Mouse (Mus musculus) spleen, postnatal 14 days (tissue): Measurements from ENCODE around the gene Spib.

ENCODE experiments used
- DNase-seq, 2 experiments: peaks; one replicate each; pipeline ENCODE4 v3.0.0; 2021 to 2022; ENCODE audit warnings: low spot score in 2 of 2

Spib gene

GRCm38 (mm10) chr7:44487936-44488335, 43.9 kb downstream of the Spib start:
- no peak for DNase-seq

DNA sequence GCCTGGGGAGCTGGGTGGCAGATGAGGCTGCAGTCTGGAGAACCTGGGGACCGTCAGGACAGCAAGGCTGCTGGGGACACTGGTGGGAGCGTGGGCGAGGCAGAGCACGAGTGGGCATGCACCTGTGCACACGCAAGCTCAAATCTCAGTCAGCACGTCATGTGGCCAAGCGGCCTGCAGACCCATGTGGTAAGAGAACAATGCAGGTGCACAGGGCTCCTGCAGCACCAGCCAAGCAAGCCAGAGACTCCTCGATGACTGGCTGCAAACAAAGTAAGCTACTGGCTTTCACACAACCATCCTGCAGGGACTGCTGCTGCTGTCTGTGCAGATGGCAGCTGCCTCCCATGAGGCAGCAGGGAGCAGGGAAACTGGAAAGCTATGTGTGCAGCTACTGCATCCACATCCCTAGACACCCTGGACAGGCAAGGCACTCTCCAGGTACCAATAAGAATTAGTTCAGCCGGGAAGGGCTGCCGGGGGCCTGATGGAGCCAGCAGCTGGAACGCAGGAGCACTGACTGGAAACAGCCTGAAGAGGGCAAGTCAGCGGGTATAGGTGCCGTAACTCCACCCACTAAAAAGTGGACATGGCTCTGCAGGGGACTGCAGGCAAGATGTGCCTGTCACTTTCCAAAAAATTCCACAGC, 44.8 kb downstream of the Spib start:
- no peak for DNase-seq

- DNase-seq = no peak
Measured at GRCm38 (mm10) chr7:44485572-44486195, 46.2 kb downstream of the Spib start.

GRCm38 (mm10) chr7:44484841-44485571, 46.9 kb downstream of the Spib start:
- peak; percentile 63 to 76 for DNase-seq

DNA sequence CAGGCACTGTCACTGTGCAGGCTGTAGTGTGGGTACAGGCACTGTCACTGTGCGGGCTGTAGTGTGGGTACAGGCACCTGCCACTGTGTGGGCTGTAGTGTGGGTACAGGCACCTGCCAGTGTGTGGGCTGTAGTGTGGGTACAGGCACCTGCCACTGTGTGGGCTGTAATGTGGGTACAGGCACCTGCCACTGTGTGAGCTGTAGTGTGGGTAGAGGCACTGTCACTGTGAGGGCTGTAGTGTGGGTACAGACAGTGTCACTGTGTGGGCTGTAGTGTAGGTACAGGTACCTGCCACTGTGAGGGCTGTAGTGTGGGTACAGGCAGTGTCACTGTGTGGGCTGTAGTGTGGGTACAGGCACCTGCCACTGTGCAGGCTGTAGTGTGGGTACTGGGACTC, 47.8 kb downstream of the Spib start:
- no peak for DNase-seq

DNA sequence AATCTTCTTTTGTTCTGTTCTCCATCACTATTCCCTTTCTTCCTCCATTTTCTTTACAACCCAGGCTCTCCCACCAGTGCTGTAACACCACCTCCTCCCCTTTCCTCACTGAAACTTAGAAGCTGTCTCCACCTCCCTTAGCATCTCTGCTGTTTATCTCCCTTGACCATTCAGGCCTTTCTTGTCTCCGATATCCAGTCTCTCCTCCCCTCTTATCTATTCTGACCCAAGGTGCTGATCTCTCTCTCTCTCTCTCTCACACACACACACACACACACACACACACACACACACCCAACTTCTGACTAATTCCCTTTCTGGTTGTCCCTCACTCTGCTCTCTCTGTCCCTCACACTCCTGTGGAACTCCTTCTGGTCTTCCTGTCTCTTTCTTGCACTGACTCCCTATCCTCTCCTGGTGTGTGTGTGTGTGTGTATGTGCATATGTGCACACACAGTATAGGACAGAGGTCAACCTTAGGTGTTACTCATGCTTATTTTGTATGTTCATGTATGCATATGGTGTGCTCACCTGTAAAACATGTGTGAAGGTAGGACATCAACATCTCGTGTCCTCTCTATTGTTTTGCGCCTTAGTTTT, 48.9 kb downstream of the Spib start:
- DNase-seq = no peak
